Mouse (Mus musculus) frontal cortex, postnatal 14 days (tissue): Measurements from ENCODE around the gene Spata2l.
"Not testable (repeated sequence)": the region's sequence is repeated elsewhere in the genome, so short reads cannot be mapped to it uniquely, and the experiment has no call there.

Experiments
- DNase-seq, 2 experiments: peaks; one replicate each; pipeline ENCODE4 v3.0.0; 2022; ENCODE audit warnings: low spot score in 2 of 2

Gene Spata2l

GRCm38 (mm10) chr8:123235520-123236497, at the start of gene Spata2l:
Spata2l (minus strand) TSS chr8:123236233.
- DNase-seq = peak; percentile 77 to 80

- DNase-seq = no peak
Measured at GRCm38 (mm10) chr8:123284493-123284892, 48.5 kb upstream of the Spata2l start.

GRCm38 (mm10) chr8:123283991-123284390, 48.0 kb upstream of the Spata2l start:
- no peak for DNase-seq

GRCm38 (mm10) chr8:123282994-123283393, 47.0 kb upstream of the Spata2l start:
- DNase-seq = not testable (repeated sequence)

DNA sequence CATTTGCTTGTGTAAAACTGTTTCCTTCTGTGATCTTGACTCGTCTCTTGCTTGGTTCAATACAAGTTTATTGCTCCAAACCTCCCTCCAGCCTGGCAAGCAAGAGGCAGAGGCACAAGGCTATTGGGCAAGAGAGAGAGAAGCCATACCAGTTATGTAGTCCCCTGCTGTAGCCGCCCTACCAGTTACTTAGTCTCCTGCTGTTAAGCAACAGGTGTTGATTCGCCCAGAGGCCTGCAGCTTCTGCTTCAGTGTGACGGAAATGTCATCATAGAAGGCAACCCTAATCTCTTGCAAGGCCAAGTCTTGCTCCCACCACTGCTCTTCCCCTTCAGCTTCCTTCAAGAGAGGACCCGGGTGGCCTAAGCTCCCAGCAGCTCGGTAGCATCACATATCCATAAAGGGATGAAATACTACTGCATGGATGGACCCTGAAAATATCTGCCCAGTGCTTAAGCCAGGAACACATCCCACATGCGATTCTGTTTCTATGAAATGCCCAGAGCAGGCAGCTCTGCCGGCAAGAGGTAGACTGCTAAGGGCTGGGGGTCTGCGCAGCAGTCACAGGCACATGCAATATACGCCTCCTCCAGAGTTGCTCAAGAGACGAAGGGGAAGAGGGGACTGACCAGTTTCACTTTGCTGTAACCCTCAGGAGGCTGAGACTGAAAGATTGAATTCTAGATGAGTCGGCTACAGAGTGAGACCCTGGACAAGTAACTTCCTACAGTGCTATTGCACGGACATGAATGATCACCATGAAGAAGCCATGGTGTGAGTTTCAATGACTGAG, 44.5 kb upstream of the Spata2l start:
- DNase-seq = no peak

GRCm38 (mm10) chr8:123279828-123280227, 43.8 kb upstream of the Spata2l start:
- no peak for DNase-seq

DNA sequence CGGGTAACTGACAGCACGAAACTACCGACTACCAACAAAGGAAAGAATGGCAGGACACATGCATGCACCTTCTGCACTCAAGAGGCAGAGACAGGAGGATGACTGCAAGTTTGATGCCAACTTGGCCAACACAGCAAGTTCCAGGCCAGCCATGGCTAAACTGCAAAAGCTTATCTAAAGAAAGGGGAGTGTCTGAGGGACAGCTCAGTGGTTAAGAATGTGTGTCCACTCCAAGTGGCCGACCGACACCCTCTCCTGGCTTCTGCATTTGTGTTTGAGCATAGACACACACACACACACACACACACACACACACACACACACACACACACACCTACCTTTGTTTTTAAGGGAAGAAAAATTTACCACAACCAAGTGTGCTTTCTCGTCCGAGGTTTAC, 42.4 kb upstream of the Spata2l start:
- no peak for DNase-seq

DNA sequence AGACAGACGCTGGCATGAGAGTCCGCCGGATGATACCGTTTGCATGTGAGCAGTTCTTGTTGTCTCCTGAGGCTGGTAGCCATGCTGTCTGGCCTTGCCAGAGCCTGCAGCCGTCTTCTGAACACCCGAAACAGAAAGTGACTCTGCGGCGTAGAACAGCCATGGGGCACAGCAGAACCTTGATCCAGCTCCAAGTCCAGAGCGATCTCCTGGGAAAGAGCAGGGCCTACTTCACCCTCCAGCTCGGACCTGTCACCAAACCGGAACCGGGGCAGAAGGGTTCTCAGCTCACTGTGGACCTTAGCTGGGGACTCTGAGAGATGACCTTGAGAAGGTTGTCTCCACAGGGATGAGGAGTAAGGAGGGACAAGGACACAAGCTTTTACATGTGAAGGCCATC, 39.1 kb upstream of the Spata2l start:
- DNase-seq = no peak

GRCm38 (mm10) chr8:123274447-123274846, 38.4 kb upstream of the Spata2l start:
- DNase-seq = no peak

DNA sequence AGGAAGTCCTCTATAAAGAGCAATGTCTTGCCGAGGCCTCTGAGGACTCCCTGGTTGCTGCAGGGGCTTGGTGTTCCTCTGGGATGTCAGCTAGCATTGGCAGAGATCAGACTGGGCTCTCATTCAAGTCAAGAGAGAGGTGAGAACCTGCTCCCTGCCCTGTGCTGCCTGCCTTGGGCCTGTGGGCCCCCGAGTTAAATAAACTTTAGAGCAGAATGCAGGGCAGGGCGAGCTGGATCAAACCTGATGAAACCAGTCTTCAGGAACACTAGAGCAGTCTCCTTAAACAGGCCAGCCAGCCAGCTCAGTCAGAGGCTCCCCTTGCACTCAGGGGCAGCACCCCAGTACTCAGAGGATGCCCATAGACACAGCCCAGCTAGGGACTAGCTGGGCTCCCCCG, 35.9 kb upstream of the Spata2l start:
- no peak for DNase-seq

DNA sequence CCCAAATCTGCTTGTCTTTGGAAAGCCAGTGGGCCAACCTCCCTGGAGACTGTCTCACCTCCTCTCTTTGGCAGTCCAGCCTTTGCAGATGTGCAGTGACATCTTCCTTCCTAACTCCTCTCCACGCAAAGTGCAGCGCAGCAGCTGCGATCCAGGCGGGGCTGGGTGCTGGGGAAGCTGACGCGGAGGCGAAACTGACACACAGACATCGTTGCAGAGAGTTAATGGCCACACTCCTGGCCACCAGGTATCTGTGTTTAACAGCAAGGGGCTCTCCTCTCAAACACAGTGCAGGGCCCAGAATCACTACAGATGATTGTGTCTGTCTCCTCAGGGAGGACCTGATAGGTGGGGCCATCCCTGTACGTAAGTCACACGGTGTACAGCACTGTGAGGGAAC, 35.1 kb upstream of the Spata2l start:
- no peak for DNase-seq

GRCm38 (mm10) chr8:123267926-123268656, 32.1 kb upstream of the Spata2l start:
- no peak for DNase-seq

- not testable (repeated sequence) for DNase-seq
Measured at GRCm38 (mm10) chr8:123257593-123257992, 21.6 kb upstream of the Spata2l start.

DNA sequence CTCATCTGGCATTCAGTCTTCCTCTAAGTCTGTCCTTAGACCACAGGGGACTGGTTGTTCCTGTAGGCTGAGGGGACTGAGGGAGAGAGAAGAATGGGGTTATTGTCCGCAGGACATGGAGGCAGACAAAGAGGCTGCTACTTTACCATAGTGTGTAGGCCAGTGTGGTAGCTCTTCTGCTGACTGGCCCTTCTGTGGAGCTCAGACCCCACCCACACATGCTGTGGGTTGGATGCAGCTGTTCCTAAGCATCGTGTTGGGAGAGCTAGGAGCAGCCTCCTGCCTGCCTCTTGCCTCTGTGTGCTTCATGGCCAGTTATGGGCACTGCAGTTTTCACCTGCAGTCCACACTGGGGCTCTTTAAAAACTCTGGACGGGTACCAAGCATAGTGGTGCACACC, 21.1 kb upstream of the Spata2l start:
- peak in 1 of 2 experiments; percentile 41 for DNase-seq

- no peak for DNase-seq
Measured at GRCm38 (mm10) chr8:123255170-123255569, 19.1 kb upstream of the Spata2l start.

DNA sequence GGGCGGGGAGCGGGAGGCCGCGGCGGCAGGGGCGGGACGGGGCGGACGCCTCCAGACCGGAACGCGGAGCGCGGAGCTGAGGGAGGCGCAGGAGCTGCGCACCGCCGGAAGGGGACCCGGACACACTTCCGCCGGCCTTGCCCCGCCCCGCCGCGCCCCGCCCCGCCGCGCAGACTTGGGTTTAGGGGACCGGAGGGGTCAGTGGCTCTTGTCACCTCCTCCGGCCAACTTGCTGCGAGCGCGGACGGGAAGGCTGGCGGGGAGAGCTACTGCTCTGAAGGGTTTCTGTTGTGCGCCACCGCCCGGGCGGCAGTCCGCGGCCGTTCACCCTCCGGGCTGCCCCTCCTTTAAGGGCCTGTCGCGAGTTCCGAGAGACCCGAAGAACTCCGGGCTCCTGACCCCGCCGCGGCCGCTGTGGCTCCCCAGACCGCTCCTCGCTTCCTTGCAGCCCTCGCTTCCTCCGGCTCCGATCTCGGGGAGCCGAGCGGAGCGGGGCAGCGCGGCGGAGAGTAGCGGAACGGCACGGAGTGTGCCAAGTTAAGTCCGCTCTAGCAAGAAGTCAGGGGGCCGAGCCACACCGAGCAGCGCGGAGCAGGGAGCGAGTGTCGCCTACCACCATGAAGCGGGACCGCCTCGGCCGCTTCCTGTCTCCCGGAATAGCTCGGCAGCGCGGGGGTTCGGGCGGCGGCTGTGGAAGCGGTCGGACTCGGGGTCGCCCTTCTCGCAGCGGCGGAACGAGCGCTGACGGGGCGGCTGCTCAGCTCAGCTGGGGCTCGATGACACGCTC, 18.3 kb upstream of the Spata2l start, which contains the start of the genes Zfp276 and Vps9d1:
TSS of gene Zfp276 (plus strand) at position 97 of the 787 bp plus-strand sequence.
TSS of gene Vps9d1 (minus strand) at position 250 of the 787 bp plus-strand sequence.
- DNase-seq = peak; percentile 55 to 74

- no peak for DNase-seq
Measured at GRCm38 (mm10) chr8:123253451-123254098, 17.5 kb upstream of the Spata2l start.

GRCm38 (mm10) chr8:123252925-123253324, 16.9 kb upstream of the Spata2l start:
- DNase-seq = no peak

DNA sequence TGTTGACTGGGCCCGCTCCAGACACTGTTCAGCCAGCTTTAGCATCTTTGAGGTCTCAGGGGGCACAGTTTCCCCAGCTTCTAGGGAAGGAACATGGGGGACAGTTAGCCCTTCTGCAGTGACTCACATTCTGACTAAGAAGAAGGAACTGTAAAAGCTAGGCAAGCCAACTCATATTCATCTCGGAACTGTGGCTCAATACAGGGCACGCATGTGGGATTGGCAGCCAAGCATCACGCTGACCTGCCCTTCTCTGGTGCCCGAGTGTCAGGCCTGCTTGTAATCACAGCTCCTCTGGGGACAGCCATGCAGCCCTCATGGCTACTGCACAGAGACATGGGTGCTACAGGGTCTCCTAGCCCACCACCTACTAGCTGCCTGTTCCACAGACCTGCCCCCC, 14.9 kb upstream of the Spata2l start:
- DNase-seq = no peak

DNA sequence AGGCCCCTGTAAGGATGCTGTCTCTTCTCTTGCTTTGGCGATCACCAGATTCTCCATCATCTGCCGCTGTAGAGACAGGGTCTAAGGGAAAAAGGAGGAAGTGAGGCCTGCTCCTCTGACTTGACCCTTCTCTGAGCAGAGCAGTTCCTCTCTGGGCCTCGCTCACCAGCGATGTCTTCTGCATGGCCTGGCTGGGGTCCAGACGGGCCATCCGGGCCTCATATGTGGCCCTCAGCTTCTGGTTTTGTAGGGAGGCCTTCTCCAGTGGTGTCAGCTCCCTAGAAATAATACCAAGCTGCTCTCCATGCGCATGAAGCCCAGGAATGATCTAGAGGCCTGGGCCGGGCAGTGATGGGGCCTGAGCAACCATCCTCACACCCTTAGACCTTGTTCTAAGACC, 12.6 kb upstream of the Spata2l start:
- no peak for DNase-seq
